Mouse (Mus musculus): Measurements from ENCODE around the gene Nkpd1.

DNA sequence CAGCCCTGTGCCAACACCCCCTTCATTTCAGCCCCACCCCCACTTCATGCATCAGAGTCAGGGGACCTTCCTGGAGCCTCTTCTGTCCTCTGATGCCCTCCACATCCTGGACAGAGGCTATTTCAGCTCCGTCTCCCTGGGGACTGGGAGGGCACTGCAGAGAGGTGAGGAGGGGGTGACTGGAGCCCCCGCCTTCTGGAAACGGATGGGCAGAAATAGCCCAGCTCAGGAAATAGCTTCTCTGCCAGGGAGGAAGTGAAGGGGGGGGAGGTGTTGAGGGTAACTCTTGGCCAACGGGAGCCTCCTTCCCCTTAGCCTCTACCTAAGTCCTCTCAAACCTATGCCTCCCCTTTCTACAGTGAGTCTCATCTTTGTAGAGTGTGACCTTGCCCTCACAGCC is 45.2 kb upstream of the Nkpd1 start:
- TF ChIP-seq CTCF (IDR thresholded peaks at IDR 0.05; ENCODE audit: low read depth, low read length) (no peak), TAL1 (conservative IDR thresholded peaks at IDR 0.05; ENCODE audit: low read depth, low read length) (no peak)
